In genomic region chr7:126081727-126082285, GRCm38 (mm10) we compare ENCODE assay signal across 7 mouse cellular contexts. TPM values are rescaled to one million over a fixed set of nuclear protein-coding genes. Genes with fewer than 3 reads are reported as not detected.
DNase-seq lines count a peak whose midpoint lies in the region; ATAC-seq and TF ChIP-seq lines count a peak whose summit lies in the region.

No protein-coding gene starts in this region.

- DNase-seq in lung, embryonic 14.5 days = peak; percentile 51
- DNase-seq in lung, postnatal 36 days = no peak
- peak in 1 of 2 experiments; percentile 62 for DNase-seq in cerebellum, adult 2 months
- no peak for DNase-seq in urinary bladder, adult 18-20 months (ENCODE audit: low spot score in 2 of 2)

- H3K4me2 ChIP-seq in lung, embryonic 14.5 days = peak overlapping the region; percentile 97
- peak overlapping the region; percentile 95 for H3K4me2 ChIP-seq in forebrain, embryonic 15.5 days (replicated peaks)
- H3K4me2 ChIP-seq in limb, embryonic 13.5 days (replicated peaks) = peak overlapping the region; percentile 99
- peak overlapping the region; percentile 97 for H3K4me2 ChIP-seq in stomach, embryonic 16.5 days (ENCODE audit: low read depth, low read length)

- WGBS in lung, embryonic 14.5 days = under 1% methylated on average over 64 of the region's 80 CpGs
- under 1% methylated on average over 79 of the region's 80 CpGs for WGBS in cerebellum, adult 2 months
- WGBS in forebrain, embryonic 15.5 days = 0% methylated on average over 79 of the region's 80 CpGs
- under 1% methylated on average over 76 of the region's 80 CpGs for WGBS in limb, embryonic 13.5 days
- 0% methylated on average over 67 of the region's 80 CpGs for WGBS in stomach, embryonic 16.5 days

- H3K27me3 ChIP-seq in lung, embryonic 14.5 days (ENCODE audit: insufficient read depth, low read length) = peaks cover 53% of the 10 kb centered on the region
- H3K27me3 ChIP-seq in cerebellum, adult 2 months (ENCODE audit: control insufficient read depth, insufficient read depth, low read length) = no peaks in the 10 kb centered on the region
- peaks cover 55% of the 10 kb centered on the region for H3K27me3 ChIP-seq in forebrain, embryonic 15.5 days
- peaks cover 77% of the 10 kb centered on the region for H3K27me3 ChIP-seq in limb, embryonic 13.5 days
- H3K27me3 ChIP-seq in stomach, embryonic 16.5 days (ENCODE audit: control insufficient read depth, insufficient read depth, low read length) = peaks cover 54% of the 10 kb centered on the region

- H3K4me1 ChIP-seq in lung, embryonic 14.5 days (ENCODE audit: insufficient read depth) = no peaks in the 10 kb centered on the region
- no peaks in the 10 kb centered on the region; the same call in 1 of the 2 replicates for H3K4me1 ChIP-seq in cerebellum, adult 2 months (ENCODE audit: control insufficient read depth, insufficient read depth, low read length)
- H3K4me1 ChIP-seq in forebrain, embryonic 15.5 days = peaks cover 44% of the 10 kb centered on the region
- H3K4me1 ChIP-seq in limb, embryonic 13.5 days = peaks cover 29% of the 10 kb centered on the region
- H3K4me1 ChIP-seq in stomach, embryonic 16.5 days (ENCODE audit: control insufficient read depth, insufficient read depth, low read length) = peaks cover 16% of the 10 kb centered on the region

- H3K9me3 ChIP-seq in lung, embryonic 14.5 days (ENCODE audit: low read depth, low read length) = no peaks in the 10 kb centered on the region
- H3K9me3 ChIP-seq in forebrain, embryonic 15.5 days = no peaks in the 10 kb centered on the region
- H3K9me3 ChIP-seq in limb, embryonic 13.5 days = no peaks in the 10 kb centered on the region
- H3K9me3 ChIP-seq in stomach, embryonic 16.5 days (replicated peaks; ENCODE audit: control insufficient read depth, low read length) = no peaks in the 10 kb centered on the region

- TF ChIP-seq CTCF in lung, embryonic 14.5 days (IDR thresholded peaks at IDR 0.05; ENCODE audit: low read depth) = no peak
- no peak for TF ChIP-seq CTCF in cerebellum, adult 2 months (IDR thresholded peaks at IDR 0.05; ENCODE audit: borderline replicate concordance, insufficient read depth, low read depth, low read length)

- peak overlapping the region; percentile 58 for H3K4me3 ChIP-seq in lung, embryonic 14.5 days (ENCODE audit: low read depth, low read length)
- H3K4me3 ChIP-seq in cerebellum, adult 2 months (replicated peaks; ENCODE audit: insufficient read depth, low read depth, low read length) = peak overlapping the region; percentile 59
- H3K4me3 ChIP-seq in forebrain, embryonic 15.5 days = peak overlapping the region; percentile 59
- H3K4me3 ChIP-seq in limb, embryonic 13.5 days = peak overlapping the region; percentile 62
- H3K4me3 ChIP-seq in stomach, embryonic 16.5 days (replicated peaks; ENCODE audit: low read length) = peak overlapping the region; percentile 54

- H3K27ac ChIP-seq in lung, embryonic 14.5 days (ENCODE audit: low read depth) = no peak overlapping the region
- H3K27ac ChIP-seq in cerebellum, adult 2 months (ENCODE audit: insufficient read depth, low read length) = peak overlapping the region; percentile 81
- peak overlapping the region; percentile 25; the same call in 1 of the 2 replicates for H3K27ac ChIP-seq in forebrain, embryonic 15.5 days (replicated peaks)
- H3K27ac ChIP-seq in limb, embryonic 13.5 days = no peak overlapping the region
- no peak overlapping the region for H3K27ac ChIP-seq in stomach, embryonic 16.5 days (ENCODE audit: low read length)

- H3K9ac ChIP-seq in lung, embryonic 14.5 days = peak overlapping the region; percentile 56
- H3K9ac ChIP-seq in forebrain, embryonic 15.5 days (replicated peaks) = peak overlapping the region; percentile 60
- H3K9ac ChIP-seq in limb, embryonic 13.5 days = peak overlapping the region; percentile 67
- peak overlapping the region; percentile 58 for H3K9ac ChIP-seq in stomach, embryonic 16.5 days (ENCODE audit: low read length)

- peak; percentile 36; the same call in 1 of the 2 replicates for ATAC-seq in lung, embryonic 14.5 days (ENCODE audit: insufficient read depth)
- 0 out of 2 replicates have a peak, but pooled peaks have one; percentile 10 for ATAC-seq in forebrain, embryonic 15.5 days (replicated peaks)
- no peak for ATAC-seq in limb, embryonic 13.5 days (ENCODE audit: low FRiP score, low read depth)
- ATAC-seq in stomach, embryonic 16.5 days (ENCODE audit: insufficient read depth, low FRiP score) = no peak

- no peak for TF ChIP-seq POLR2A in cerebellum, adult 2 months (IDR thresholded peaks at IDR 0.05; ENCODE audit: borderline replicate concordance, insufficient read depth, low read length)

- H3K36me3 ChIP-seq in lung, embryonic 14.5 days (ENCODE audit: insufficient read depth) = no peaks in the 10 kb centered on the region
- no peaks in the 10 kb centered on the region for H3K36me3 ChIP-seq in forebrain, embryonic 15.5 days
- H3K36me3 ChIP-seq in limb, embryonic 13.5 days = no peaks in the 10 kb centered on the region
- H3K36me3 ChIP-seq in stomach, embryonic 16.5 days (ENCODE audit: control insufficient read depth, insufficient read depth, low read length) = no peaks in the 10 kb centered on the region

RNA-seq across cellular contexts. Expression of gene Gsg1l, which starts 0.4 kb away (rescaled TPM):
- 3.2 and 3.3 TPM in 2 replicates for polyA plus RNA-seq in lung, embryonic 14.5 days (2014; fragmentation: Nextera tagmentation; extraction: Ambion mirVana)
- polyA plus RNA-seq in cerebellum, adult 2 months (2012; rRNA removed) = 17.5 and 18.0 TPM in 2 replicates
- polyA plus RNA-seq in forebrain, embryonic 15.5 days (2015; fragmentation: Nextera tagmentation; extraction: Ambion mirVana) = 5.1 and 5.4 TPM in 2 replicates
- 1.2 and 1.3 TPM in 2 replicates for polyA plus RNA-seq in limb, embryonic 13.5 days (2015; fragmentation: Nextera tagmentation; extraction: Ambion mirVana)
- 0.59 and 0.77 TPM in 2 replicates for polyA plus RNA-seq in stomach, embryonic 16.5 days (2015; fragmentation: Nextera tagmentation; extraction: Ambion mirVana)

Comparison
In these comparisons a context has a peak if more than half of its experiments do, and no peak if none do; other contexts are left out.
1. ATAC-seq: peak in lung, embryonic 14.5 days (single experiment) and forebrain, embryonic 15.5 days (single experiment); none in limb, embryonic 13.5 days (single experiment) and stomach, embryonic 16.5 days (single experiment).
2. H3K27ac ChIP-seq: peak in cerebellum, adult 2 months (single experiment) and forebrain, embryonic 15.5 days (single experiment); none in lung, embryonic 14.5 days (single experiment), limb, embryonic 13.5 days (single experiment) and stomach, embryonic 16.5 days (single experiment).
3. Peak in every context shown above with its lines, with median percentiles within 50 percentile points of each other: H3K4me2 ChIP-seq, H3K4me3 ChIP-seq and H3K9ac ChIP-seq.